Mouse (Mus musculus): ENCODE measurements at regions not wholly inside any gene's neighbourhood (a gene's known extent, or its start where the extent isn't known, plus 50 kb on each side); places are given as distances from the start of the nearest gene placed in this dataset.

DNA sequence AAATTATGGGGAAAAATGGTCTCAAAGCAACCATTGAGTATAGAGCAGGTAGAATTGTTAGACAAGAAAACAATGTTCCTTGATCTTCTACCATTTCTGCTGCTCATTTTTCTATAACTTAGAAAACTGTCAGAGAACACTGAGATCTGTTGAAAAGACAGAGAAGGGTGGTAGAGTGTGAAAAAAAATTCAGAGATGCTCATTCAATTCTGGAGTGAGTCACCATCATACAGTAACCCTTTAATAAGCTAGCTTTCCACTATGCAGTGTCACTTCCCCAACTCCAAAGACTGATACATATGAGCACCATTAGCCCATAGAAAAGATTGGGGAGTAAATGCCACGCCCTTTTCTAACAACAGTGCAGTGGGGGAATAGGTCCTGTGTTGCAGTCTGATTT, 752.5 kb upstream of the Acvr2a start:
- Histone ChIP-seq H3K9me3 (replicated peaks; ENCODE audit: insufficient read depth, low read length) (no peaks in the 10 kb centered on the region), H3K4me3 (ENCODE audit: control insufficient read depth in 1 of 2, insufficient read depth in 1 of 2, low read depth in 2 of 2, low read length in 2 of 2) (no peak overlapping the region), H3K27ac (ENCODE audit: control insufficient read depth, low read depth, low read length) (no peak overlapping the region), H3K4me1 (ENCODE audit: control insufficient read depth in 1 of 2, insufficient read depth in 2 of 2, low read length in 2 of 2) (no peaks in the 10 kb centered on the region), H3K27me3 (ENCODE audit: control insufficient read depth in 1 of 2, insufficient read depth in 2 of 2, low read length in 2 of 2) (no peaks in the 10 kb centered on the region), H3K79me2 (ENCODE audit: control insufficient read depth, insufficient read depth, low read length, poor library complexity) (no peaks in the 10 kb centered on the region), H3K36me3 (ENCODE audit: control insufficient read depth in 1 of 2, insufficient read depth in 2 of 2, low read length in 2 of 2) (no peaks in the 10 kb centered on the region), H3K9ac (ENCODE audit: control insufficient read depth, low read depth, low read length, poor library complexity, severe bottlenecking) (no peak overlapping the region)
- DNase-seq (ENCODE audit: low read depth, low spot score): no peak
- no peak for TF ChIP-seq KAT2A (conservative IDR thresholded peaks at IDR 0.05; ENCODE audit: low read depth, low read length)
- TF ChIP-seq USF2 (IDR thresholded peaks at IDR 0.05; ENCODE audit: borderline replicate concordance in 1 of 2, insufficient read depth in 1 of 2, low read depth in 1 of 2, low read length in 2 of 2): no peak
- TF ChIP-seq CTCF (IDR thresholded peaks at IDR 0.05 in 2 of 3, conservative IDR thresholded peaks at IDR 0.05 in 1 of 3; ENCODE audit: control insufficient read depth in 1 of 3, insufficient read depth in 1 of 3, low read depth in 2 of 3, low read length in 3 of 3, poor library complexity in 1 of 3, severe bottlenecking in 1 of 3): no peak

DNA sequence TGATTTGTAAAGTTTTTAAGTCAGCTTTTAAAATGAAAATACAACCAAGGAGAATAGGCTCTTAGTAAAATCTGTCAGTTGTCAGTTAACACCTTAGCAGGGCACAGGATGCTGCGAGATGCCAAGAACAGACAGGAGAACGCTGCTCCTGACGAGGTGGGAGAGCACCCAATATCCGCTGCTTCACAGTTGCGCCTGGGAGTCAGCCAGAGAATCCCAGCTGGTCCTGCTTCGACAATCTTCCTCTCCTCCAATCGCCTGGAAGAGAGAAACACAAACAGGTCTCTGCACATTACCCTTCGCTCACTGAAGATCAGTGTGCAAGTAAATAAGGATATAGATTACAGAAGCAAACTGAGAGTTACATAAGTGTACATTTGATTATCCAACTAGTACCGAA, 750.5 kb upstream of the Acvr2a start:
- Histone ChIP-seq H3K9ac (ENCODE audit: control insufficient read depth, low read depth, low read length, poor library complexity, severe bottlenecking) (no peak overlapping the region), H3K9me3 (replicated peaks; ENCODE audit: insufficient read depth, low read length) (no peaks in the 10 kb centered on the region), H3K27me3 (ENCODE audit: control insufficient read depth in 1 of 2, insufficient read depth in 2 of 2, low read length in 2 of 2) (no peaks in the 10 kb centered on the region), H3K79me2 (ENCODE audit: control insufficient read depth, insufficient read depth, low read length, poor library complexity) (no peaks in the 10 kb centered on the region), H3K27ac (ENCODE audit: control insufficient read depth, low read depth, low read length) (no peak overlapping the region), H3K4me1 (ENCODE audit: control insufficient read depth in 1 of 2, insufficient read depth in 2 of 2, low read length in 2 of 2) (no peaks in the 10 kb centered on the region), H3K36me3 (ENCODE audit: control insufficient read depth in 1 of 2, insufficient read depth in 2 of 2, low read length in 2 of 2) (no peaks in the 10 kb centered on the region), H3K4me3 (ENCODE audit: control insufficient read depth in 1 of 2, insufficient read depth in 1 of 2, low read depth in 2 of 2, low read length in 2 of 2) (no peak overlapping the region)
- TF ChIP-seq MYB (IDR thresholded peaks at IDR 0.05; ENCODE audit: low read depth, low read length) (no peak), MYC (IDR thresholded peaks at IDR 0.05; ENCODE audit: low read depth, low read length) (no peak), SIN3A (IDR thresholded peaks at IDR 0.05; ENCODE audit: low read length) (no peak), USF1 (IDR thresholded peaks at IDR 0.05; ENCODE audit: low read depth, low read length) (no peak), UBTF (IDR thresholded peaks at IDR 0.05; ENCODE audit: borderline replicate concordance, insufficient read depth, low read depth, low read length) (no peak), ZKSCAN1 (IDR thresholded peaks at IDR 0.05; ENCODE audit: low read depth, low read length) (no peak), MAX (IDR thresholded peaks at IDR 0.05; ENCODE audit: low read length) (no peak), GATA1 (IDR thresholded peaks at IDR 0.05; ENCODE audit: low read depth, low read length) (no peak), MEF2A (IDR thresholded peaks at IDR 0.05; ENCODE audit: extremely low read depth, insufficient replicate concordance, low read depth, low read length, poor library complexity, severe bottlenecking) (no peak), SMC3 (IDR thresholded peaks at IDR 0.05; ENCODE audit: low read depth, low read length) (no peak), BHLHE40 (IDR thresholded peaks at IDR 0.05; ENCODE audit: borderline replicate concordance, low read depth, low read length) (no peak), CHD1 (IDR thresholded peaks at IDR 0.05; ENCODE audit: low read depth, low read length) (no peak), USF2 (IDR thresholded peaks at IDR 0.05; ENCODE audit: borderline replicate concordance in 1 of 2, insufficient read depth in 1 of 2, low read depth in 1 of 2, low read length in 2 of 2) (no peak), ZC3H11A (IDR thresholded peaks at IDR 0.05; ENCODE audit: low read depth, low read length) (no peak), MXI1 (IDR thresholded peaks at IDR 0.05; ENCODE audit: low read depth, low read length) (no peak), MAZ (IDR thresholded peaks at IDR 0.05; ENCODE audit: low read depth, low read length) (no peak), ZNF384 (IDR thresholded peaks at IDR 0.05; ENCODE audit: low read depth, low read length) (no peak), TCF12 (IDR thresholded peaks at IDR 0.05; ENCODE audit: low read depth, low read length) (no peak), NRF1 (IDR thresholded peaks at IDR 0.05; ENCODE audit: insufficient read depth, low read depth, low read length, poor library complexity, severe bottlenecking) (no peak), CHD2 (IDR thresholded peaks at IDR 0.05; ENCODE audit: low read length) (no peak)
- DNase-seq (ENCODE audit: low read depth, low spot score): no peak

Data from MEL (cell line).